Mouse (Mus musculus) naive thymus-derived CD4-positive, alpha-beta T cell, adult 2 months (primary cell): ENCODE measurements around the gene Kcnk4.
"Not testable (repeated sequence)": the region's sequence is repeated elsewhere in the genome, so short reads cannot be mapped to it uniquely, and the experiment has no call there.

ENCODE experiments used
- DNase-seq: peaks from one replicate; pipeline ENCODE4 v3.0.0-alpha.2; 2011; ENCODE audit warnings: low read depth

Gene Kcnk4

GRCm38 (mm10) chr19:6916496-6916895, 17.8 kb downstream of the Kcnk4 start:
- DNase-seq, result no peak

- DNase-seq, result no peak
Measured at GRCm38 (mm10) chr19:6915276-6915675, 19.0 kb downstream of the Kcnk4 start.

GRCm38 (mm10) chr19:6914540-6914939, 19.8 kb downstream of the Kcnk4 start:
- DNase-seq, result no peak

DNA sequence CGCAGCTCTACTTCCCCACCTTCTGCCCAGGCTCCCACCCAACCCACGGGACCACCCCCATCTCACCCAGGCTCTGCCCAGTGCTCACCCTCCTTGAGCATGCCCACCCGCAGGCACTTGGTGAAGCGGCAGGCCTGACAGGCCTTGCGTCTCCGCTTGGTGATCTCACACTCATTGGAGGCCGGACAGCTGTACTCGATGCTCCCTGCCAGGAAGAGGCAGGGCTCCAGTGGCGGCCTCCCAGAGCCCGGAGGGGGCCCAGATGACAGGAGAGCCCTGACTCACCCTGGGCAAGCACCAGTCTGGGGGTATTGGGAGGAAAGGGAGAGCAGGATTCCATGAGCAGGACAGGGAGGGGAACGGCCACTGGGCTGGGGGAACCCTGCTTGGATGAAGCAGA, 20.3 kb downstream of the Kcnk4 start:
- no peak for DNase-seq

DNA sequence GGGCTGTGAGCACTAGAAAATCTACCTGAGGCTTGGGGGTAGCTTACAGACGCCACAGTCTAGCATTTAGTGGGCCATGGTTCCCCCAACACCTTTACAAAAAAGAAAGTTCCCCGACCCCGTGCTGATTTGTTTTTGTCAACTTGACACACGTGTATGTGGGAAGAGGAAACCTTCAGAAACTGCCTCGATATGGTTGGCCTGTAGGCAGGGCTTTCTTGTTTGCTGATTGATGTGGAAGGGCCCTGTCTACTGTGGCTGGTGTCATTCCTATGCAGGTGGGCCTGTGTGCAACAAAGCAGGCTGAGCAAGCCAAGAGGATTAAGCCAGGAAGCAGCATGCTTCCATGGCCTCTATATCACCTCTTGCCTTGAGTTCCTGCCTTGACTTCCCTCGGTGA, 21.3 kb downstream of the Kcnk4 start:
- no peak for DNase-seq

GRCm38 (mm10) chr19:6912205-6912970, 21.9 kb downstream of the Kcnk4 start:
- DNase-seq, result no peak

GRCm38 (mm10) chr19:6911101-6912074, 22.9 kb downstream of the Kcnk4 start:
- no peak for DNase-seq

- not testable (repeated sequence) for DNase-seq
Measured at GRCm38 (mm10) chr19:6910306-6910705, 24.0 kb downstream of the Kcnk4 start.

DNA sequence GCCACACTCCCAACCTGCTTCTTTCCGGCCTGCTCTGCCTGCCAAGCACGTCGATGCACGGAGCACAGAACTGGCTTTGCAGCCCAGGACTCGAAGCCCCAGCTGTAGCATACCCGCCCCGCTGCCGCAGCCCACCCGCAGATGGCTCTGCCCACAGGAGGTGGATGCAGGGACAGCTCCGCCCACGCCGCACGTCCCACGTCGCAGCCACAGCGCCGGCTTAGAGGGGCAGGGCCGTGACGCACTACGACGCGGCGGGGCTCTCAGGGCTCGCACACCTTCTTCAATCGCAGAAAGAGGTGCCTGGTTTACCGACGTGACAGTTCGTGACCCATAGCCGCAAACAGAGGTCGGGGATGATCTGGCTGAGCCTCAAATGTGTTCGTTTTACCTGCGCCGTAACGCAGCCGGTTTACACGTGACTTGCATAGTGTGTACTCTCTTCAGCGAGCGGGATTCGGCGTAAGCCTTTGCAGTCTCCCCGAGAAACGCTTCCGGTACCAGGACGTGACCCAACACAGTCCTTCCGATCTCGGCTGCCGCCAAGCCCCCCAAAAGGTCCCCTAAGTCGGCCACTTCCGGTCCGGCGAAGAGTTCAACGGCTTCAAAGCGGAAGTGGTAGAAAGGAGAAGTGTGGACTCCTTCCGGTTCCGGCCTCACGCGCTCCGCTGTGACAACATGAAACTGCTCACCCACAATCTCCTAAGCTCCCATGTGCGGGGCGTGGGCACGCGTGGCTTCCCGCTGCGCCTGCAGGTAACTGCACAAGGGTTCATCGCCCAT, 24.6 kb downstream of the Kcnk4 start, which contains the start of the genes Trmt112 and Prdx5:
Gene Trmt112, plus strand, starts transcription at position 192 of the 783 bp plus-strand sequence.
Gene Prdx5, minus strand, starts transcription at position 600 of the 783 bp plus-strand sequence.
- peak; percentile 93 for DNase-seq

DNA sequence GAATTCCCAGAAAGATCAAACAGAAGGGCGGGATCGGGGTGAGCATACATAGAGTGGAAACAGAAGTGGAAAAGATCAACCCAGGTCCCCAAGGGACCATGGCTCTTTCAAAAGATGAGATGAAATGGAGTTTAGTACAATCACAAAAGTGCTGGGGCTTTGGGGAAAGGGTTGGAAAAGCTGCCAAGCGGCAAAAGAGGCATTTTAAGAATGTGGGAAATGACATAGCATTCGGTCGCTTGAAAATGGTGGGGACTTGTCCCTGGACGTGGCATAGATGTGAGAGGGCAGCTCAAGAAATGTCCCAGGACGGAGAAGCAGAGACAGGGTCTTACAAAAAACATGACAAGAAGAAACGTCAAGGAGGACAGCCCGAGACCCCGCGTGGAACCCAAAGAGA, 25.3 kb downstream of the Kcnk4 start:
- DNase-seq, result no peak

DNA sequence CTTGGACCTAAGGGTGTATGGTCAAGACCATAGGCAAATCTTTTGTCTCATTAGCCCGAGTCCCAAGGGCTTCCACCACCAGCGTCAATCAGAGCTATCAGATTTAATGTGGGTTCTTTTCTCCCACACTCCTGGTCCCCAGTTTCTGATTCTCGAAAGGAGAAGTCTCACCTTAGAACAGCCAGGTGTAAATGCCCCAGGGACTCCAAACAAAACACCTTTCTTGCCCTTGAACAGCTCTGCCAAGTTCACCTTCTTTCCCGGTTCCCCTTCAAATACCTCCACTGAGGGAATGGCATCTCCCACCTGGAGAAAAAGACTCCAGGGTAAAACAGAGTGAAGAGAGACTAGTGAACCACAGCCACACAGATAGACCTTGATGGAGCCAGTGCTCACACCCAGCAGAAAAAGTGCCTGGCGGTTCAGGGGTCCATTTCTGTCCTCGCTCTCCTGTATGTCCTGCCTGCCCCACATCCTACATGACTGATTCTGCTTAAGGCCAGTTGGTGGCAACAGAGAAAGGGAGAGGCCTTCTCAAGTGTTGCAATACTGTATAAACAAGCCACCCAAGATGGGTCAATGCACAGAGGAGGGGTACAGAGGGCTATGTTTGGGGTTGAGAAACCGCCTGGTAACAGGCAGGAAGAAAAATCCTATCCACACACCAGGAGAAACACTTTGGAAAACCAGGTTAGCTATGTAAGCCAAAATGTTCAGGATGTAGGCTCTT, 26.3 kb downstream of the Kcnk4 start:
- DNase-seq, result no peak

DNA sequence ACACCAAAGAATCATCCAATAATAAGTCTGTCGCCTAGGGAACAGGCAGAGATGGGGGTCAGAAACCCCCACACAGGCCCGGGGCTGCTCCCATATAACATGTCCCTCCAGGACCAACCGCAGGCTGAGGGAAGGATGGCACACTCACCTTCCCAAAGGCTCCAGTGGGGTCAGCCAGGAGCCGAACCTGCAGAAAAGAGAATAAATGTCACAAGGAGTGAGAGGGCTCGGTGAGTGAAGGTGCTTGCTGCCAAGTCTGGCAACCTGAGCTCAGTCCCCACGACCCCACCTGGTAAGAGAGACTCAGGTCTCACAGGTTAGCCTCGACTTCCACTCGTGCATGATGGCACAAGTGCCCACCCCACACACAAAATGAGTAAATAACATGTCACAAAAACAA, 27.2 kb downstream of the Kcnk4 start:
- no peak for DNase-seq

- no peak for DNase-seq
Measured at GRCm38 (mm10) chr19:6906199-6906598, 28.1 kb downstream of the Kcnk4 start.

DNA sequence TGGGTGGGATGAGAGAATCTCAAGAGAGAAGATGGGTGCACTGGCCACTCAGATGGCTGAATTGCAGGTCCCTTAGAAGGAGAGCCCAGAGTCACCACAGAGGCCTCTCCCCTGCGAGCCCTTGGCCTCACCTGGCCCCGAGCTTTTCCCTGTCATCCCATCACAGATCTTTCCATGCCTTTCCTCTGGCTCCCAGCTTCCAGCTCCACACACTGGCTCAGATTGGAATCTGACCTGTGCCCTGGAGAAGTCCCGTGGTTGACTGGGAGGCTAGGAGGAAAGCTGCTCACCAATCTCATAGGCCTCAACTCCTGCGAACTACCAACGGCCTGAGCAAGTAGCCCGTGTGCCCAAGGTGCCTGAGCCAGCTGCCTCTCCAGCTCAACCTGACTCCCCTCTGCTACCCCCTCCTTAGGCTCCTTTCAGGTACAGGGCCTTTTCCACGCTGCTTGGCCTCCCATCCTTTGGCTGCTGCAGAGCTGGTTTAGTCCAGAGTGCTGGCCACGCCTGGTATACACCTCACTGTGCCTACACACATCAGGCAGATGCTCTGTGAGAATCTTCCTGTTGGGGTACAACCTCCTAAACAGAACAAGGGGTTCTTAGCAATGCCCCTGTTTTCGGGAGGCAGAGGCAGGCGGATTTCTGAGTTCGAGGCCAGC, 28.7 kb downstream of the Kcnk4 start:
- DNase-seq, result no peak

GRCm38 (mm10) chr19:6904846-6905245, 29.5 kb downstream of the Kcnk4 start:
- no peak for DNase-seq

- no peak for DNase-seq
Measured at GRCm38 (mm10) chr19:6903031-6903430, 31.3 kb downstream of the Kcnk4 start.

GRCm38 (mm10) chr19:6899641-6900040, 34.7 kb downstream of the Kcnk4 start:
- no peak for DNase-seq

- DNase-seq, result not testable (repeated sequence)
Measured at GRCm38 (mm10) chr19:6895608-6896305, 38.6 kb downstream of the Kcnk4 start.

- no peak for DNase-seq
Measured at GRCm38 (mm10) chr19:6893731-6894451, 40.4 kb downstream of the Kcnk4 start.
